Mouse (Mus musculus): Measurements from ENCODE around the gene Eml3.

DNA sequence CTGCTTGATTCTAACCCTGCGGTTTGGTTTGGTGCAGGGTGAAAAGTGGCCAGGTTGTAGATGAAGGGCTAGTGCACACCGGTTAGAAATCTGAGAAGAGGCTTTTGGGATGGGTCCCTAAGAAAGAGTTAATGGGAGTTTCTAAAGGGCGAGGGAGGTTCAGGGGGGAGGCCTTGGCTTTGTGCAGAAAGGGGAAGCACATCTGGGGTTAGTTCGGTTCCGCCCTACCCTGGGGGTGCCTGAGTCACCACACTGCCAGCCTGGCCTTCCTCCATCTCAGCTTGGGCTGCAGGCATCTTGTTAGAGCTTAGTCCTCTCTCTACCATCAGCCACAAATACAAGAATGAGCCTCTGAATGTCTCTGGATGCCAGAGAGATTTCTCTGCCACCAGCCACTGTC, 51.4 kb downstream of the Eml3 start:
- TF ChIP-seq CTCF (IDR thresholded peaks at IDR 0.05; ENCODE audit: borderline replicate concordance, insufficient read depth, low read length) (no peak), POLR2A (IDR thresholded peaks at IDR 0.05; ENCODE audit: low read depth, low read length) (0 out of 2 replicates have a peak, but pooled peaks have one; percentile 38)

All from embryonic fibroblast, embryonic 13.5 days (primary cell).